Mouse (Mus musculus) CH12.LX (cell line): Measurements from ENCODE around the gene Nup62. TPM values are rescaled to one million over a fixed set of nuclear protein-coding genes. Genes with fewer than 3 reads are reported as not detected.
A peak's percentile ranks its signal among the peaks of the same experiment; 100 is the strongest.

ENCODE experiments used
- DNase-seq: peaks from one replicate; pipeline ENCODE4 v3.0.0-alpha.2; 2013; ENCODE audit errors: extremely low read depth
- H3K27ac ChIP-seq: 2 replicates; pipeline ENCODE4 v1.5.1; 2012; ENCODE audit warnings: low read depth, mild to moderate bottlenecking, control low read depth, moderate library complexity; ENCODE audit not compliant: insufficient read depth
- H3K27me3 ChIP-seq: replicated peaks from 2 replicates; pipeline ENCODE3; 2012; ENCODE audit warnings: inconsistent platforms
- H3K36me3 ChIP-seq, 2 experiments: replicated peaks in 1 of 2; 2 replicates each; pipeline versions ENCODE3 to v1.6.1; 2012; ENCODE audit warnings: inconsistent platforms in 1 of 2, low read length in 1 of 2, mild to moderate bottlenecking in 1 of 2, mixed read lengths in 1 of 2, moderate library complexity in 1 of 2; ENCODE audit not compliant: control insufficient read depth in 1 of 2, insufficient read depth in 1 of 2
- H3K4me1 ChIP-seq, 2 experiments: 2 replicates each; pipeline ENCODE4 v1.6.1; 2012; ENCODE audit warnings: inconsistent platforms in 1 of 2, moderate library complexity in 1 of 2; ENCODE audit not compliant: insufficient read depth in 2 of 2, control insufficient read depth in 1 of 2
- H3K4me2 ChIP-seq: 2 replicates; pipeline ENCODE4 v1.6.1; 2012; ENCODE audit warnings: low read depth, mild to moderate bottlenecking, control low read depth; ENCODE audit not compliant: poor library complexity, insufficient read depth, severe bottlenecking
- H3K4me3 ChIP-seq, 3 experiments: fragments of 150-350 bp in 1 of 3; sonication (generic) in 1 of 3; replicated peaks in 1 of 3; 2 replicates each; pipeline versions ENCODE3 to v1.5.1; 2011 to 2012; ENCODE audit warnings: low read depth in 2 of 3, low read length in 2 of 3, mild to moderate bottlenecking in 2 of 3, moderate library complexity in 2 of 3, control low read depth in 1 of 3, improper control_type of control experiment in 1 of 3, inconsistent platforms in 1 of 3, mixed read lengths in 1 of 3; ENCODE audit not compliant: poor library complexity in 1 of 3
- H3K79me2 ChIP-seq: replicated peaks from 2 replicates; pipeline ENCODE4 v1.6.1; 2012; ENCODE audit warnings: mild to moderate bottlenecking, moderate library complexity; ENCODE audit not compliant: control insufficient read depth, poor library complexity, insufficient read depth, severe bottlenecking; ENCODE audit errors: extremely low read depth
- H3K9ac ChIP-seq: 2 replicates; pipeline ENCODE4 v1.6.1; 2012; ENCODE audit warnings: low read depth, mild to moderate bottlenecking, control low read depth, moderate library complexity; ENCODE audit not compliant: insufficient read depth
- H3K9me3 ChIP-seq: replicated peaks from 2 replicates; pipeline ENCODE3; 2012; ENCODE audit warnings: low read length, inconsistent platforms, mixed read lengths
- BHLHE40 ChIP-seq: IDR thresholded peaks from 2 replicates; pipeline ENCODE4 v1.6.1; 2011; ENCODE audit warnings: mild to moderate bottlenecking, low read depth, low read length, improper control_type of control experiment
- CHD1 ChIP-seq: IDR thresholded peaks from 2 replicates; pipeline ENCODE4 v1.6.1; 2012; ENCODE audit warnings: low read depth, low read length, improper control_type of control experiment, inconsistent platforms
- CHD2 ChIP-seq: IDR thresholded peaks from 2 replicates; pipeline ENCODE4 v1.6.1; 2011; ENCODE audit warnings: low read length, improper control_type of control experiment
- E2F4 ChIP-seq: IDR thresholded peaks from 2 replicates; pipeline ENCODE4 v1.6.1; 2011; ENCODE audit warnings: low read depth, low read length, improper control_type of control experiment; ENCODE audit not compliant: insufficient replicate concordance
- ELF1 ChIP-seq: IDR thresholded peaks from 2 replicates; pipeline ENCODE4 v1.6.1; 2014; ENCODE audit warnings: low read depth, mild to moderate bottlenecking, inconsistent platforms, low read length, improper control_type of control experiment
- EP300 ChIP-seq: IDR thresholded peaks from 2 replicates; pipeline ENCODE4 v1.6.1; 2011; ENCODE audit warnings: low read length, improper control_type of control experiment
- ETS1 ChIP-seq: conservative IDR thresholded peaks from 2 replicates; pipeline ENCODE4 v1.6.1; 2012; ENCODE audit warnings: low read depth, mild to moderate bottlenecking, inconsistent platforms, low read length, improper control_type of control experiment, moderate library complexity
- GABPA ChIP-seq: IDR thresholded peaks from 2 replicates; pipeline ENCODE4 v1.6.1; 2012; ENCODE audit warnings: low read depth, low read length, improper control_type of control experiment, inconsistent platforms; ENCODE audit not compliant: insufficient replicate concordance
- HCFC1 ChIP-seq: IDR thresholded peaks from 2 replicates; pipeline ENCODE4 v1.6.1; 2012; ENCODE audit warnings: low read depth, mild to moderate bottlenecking, inconsistent platforms, low read length, improper control_type of control experiment
- IRF4 ChIP-seq: IDR thresholded peaks from 2 replicates; pipeline ENCODE4 v1.6.1; 2014; ENCODE audit warnings: low read depth, mild to moderate bottlenecking, inconsistent platforms, low read length, improper control_type of control experiment
- MAFK ChIP-seq: IDR thresholded peaks from 2 replicates; pipeline ENCODE4 v1.6.1; 2011; ENCODE audit warnings: low read length, improper control_type of control experiment; ENCODE audit not compliant: insufficient replicate concordance
- MAX ChIP-seq: IDR thresholded peaks from 2 replicates; pipeline ENCODE4 v1.6.1; 2011; ENCODE audit warnings: low read length, improper control_type of control experiment
- MAZ ChIP-seq: IDR thresholded peaks from 2 replicates; pipeline ENCODE4 v1.6.1; 2012; ENCODE audit warnings: low read depth, mild to moderate bottlenecking, inconsistent platforms, low read length, improper control_type of control experiment, moderate library complexity
- MEF2A ChIP-seq: IDR thresholded peaks from 2 replicates; pipeline ENCODE4 v1.6.1; 2014; ENCODE audit warnings: low read depth, mild to moderate bottlenecking, inconsistent platforms, low read length, improper control_type of control experiment, borderline replicate concordance
- MXI1 ChIP-seq: IDR thresholded peaks from 2 replicates; pipeline ENCODE4 v1.6.1; 2011; ENCODE audit warnings: mild to moderate bottlenecking, low read depth, low read length, improper control_type of control experiment
- NELFE ChIP-seq: IDR thresholded peaks from 2 replicates; pipeline ENCODE4 v1.6.1; 2011; ENCODE audit warnings: low read depth, low read length, improper control_type of control experiment
- PAX5 ChIP-seq: IDR thresholded peaks from 2 replicates; pipeline ENCODE4 v1.6.1; 2012; ENCODE audit warnings: low read length, inconsistent platforms, mixed read lengths
- POLR2A ChIP-seq: IDR thresholded peaks from 2 replicates; pipeline ENCODE4 v1.6.1; 2011; ENCODE audit warnings: low read depth, mild to moderate bottlenecking, improper control_type of control experiment, low read length
- POLR2AphosphoS2 ChIP-seq: IDR thresholded peaks from 2 replicates; pipeline ENCODE4 v1.6.1; 2011; ENCODE audit warnings: low read depth, low read length, improper control_type of control experiment
- RAD21 ChIP-seq: IDR thresholded peaks from 2 replicates; pipeline ENCODE4 v1.6.1; 2011; ENCODE audit warnings: low read depth, mild to moderate bottlenecking, low read length, improper control_type of control experiment, moderate library complexity
- RCOR1 ChIP-seq: conservative IDR thresholded peaks from 2 replicates; pipeline ENCODE4 v1.6.1; 2012; ENCODE audit warnings: low read depth, mild to moderate bottlenecking, inconsistent platforms, low read length, improper control_type of control experiment
- SIN3A ChIP-seq: IDR thresholded peaks from 2 replicates; pipeline ENCODE4 v1.6.1; 2012; ENCODE audit warnings: low read length, improper control_type of control experiment, inconsistent platforms
- SMC3 ChIP-seq: IDR thresholded peaks from 2 replicates; pipeline ENCODE4 v1.6.1; 2011; ENCODE audit warnings: low read depth, low read length, improper control_type of control experiment
- TBP ChIP-seq: conservative IDR thresholded peaks from 2 replicates; pipeline ENCODE4 v1.6.1; 2011; ENCODE audit warnings: low read depth, low read length, improper control_type of control experiment
- TCF12 ChIP-seq: IDR thresholded peaks from 2 replicates; pipeline ENCODE4 v1.6.1; 2014; ENCODE audit warnings: low read depth, mild to moderate bottlenecking, inconsistent platforms, low read length, improper control_type of control experiment
- USF2 ChIP-seq: conservative IDR thresholded peaks from 2 replicates; pipeline ENCODE4 v1.6.1; 2011; ENCODE audit warnings: low read depth, low read length, improper control_type of control experiment
- ZC3H11A ChIP-seq: IDR thresholded peaks from 2 replicates; pipeline ENCODE4 v1.6.1; 2012; ENCODE audit warnings: low read depth, mild to moderate bottlenecking, inconsistent platforms, low read length, improper control_type of control experiment
- ZKSCAN1 ChIP-seq: IDR thresholded peaks from 2 replicates; pipeline ENCODE4 v1.6.1; 2012; ENCODE audit warnings: low read depth, inconsistent platforms, low read length, improper control_type of control experiment, borderline replicate concordance
- ZMIZ1 ChIP-seq: IDR thresholded peaks from 2 replicates; pipeline ENCODE4 v1.6.1; 2012; ENCODE audit warnings: low read depth, mild to moderate bottlenecking, inconsistent platforms, low read length, improper control_type of control experiment
- ZNF384 ChIP-seq: IDR thresholded peaks from 2 replicates; pipeline ENCODE4 v1.6.1; 2012; ENCODE audit warnings: low read depth, low read length, improper control_type of control experiment, inconsistent platforms
- dilution Hi-C: fragments of 300-500 bp; cut with MboI; formaldehyde crosslinking; loops from 2 replicates; pipeline ENCODE4 v1.14.3; 2020; ENCODE audit warnings: low sequenced_read_pairs; ENCODE audit not compliant: extremely low pct_unique_long_range_greater_than_20kb, extremely low pct_ligation_motif_present
- in situ Hi-C: fragments of 300-500 bp; cut with MboI; formaldehyde crosslinking; loops from 3 replicates; pipeline ENCODE4 v1.14.3; 2019; ENCODE audit warnings: low sequenced_read_pairs, low pct_ligation_motif_present, low pct_unique_long_range_greater_than_20kb, mixed read lengths
- polyA plus RNA-seq: library from polyadenylated mRNA; unstranded; fragments of >175 nt; gene quantifications from 2 replicates; pipeline ENCODE4 v1.2.1, GENCODE M21; 2012; ENCODE audit warnings: low read depth; ENCODE audit not compliant: insufficient read length
- total RNA-seq, 2 experiments: library from RNA; depleted of rRNA; stranded (reverse); fragments of 300-350 nt in 1 of 2; fragments of >200 nt in 1 of 2; gene quantifications; 2 replicates each; pipeline ENCODE4 v1.2.3; 2012 to 2014

Nup62 gene
- total and polyA plus RNA-seq, 3 experiments = 93.3 to 151 (median 101) TPM

- peak; percentile 93 for DNase-seq
- H3K79me2 ChIP-seq = peaks cover 28% of the 10 kb centered on the region
- peak overlapping the region; percentile 81 for H3K4me2 ChIP-seq
- TF ChIP-seq CHD2 (peak; percentile 55), HCFC1 (peak; percentile 30; the same call in 1 of the 2 replicates), NELFE (0 out of 2 replicates have a peak, but pooled peaks have one; percentile 68), BHLHE40 (peak; percentile 27; the same call in 1 of the 2 replicates), EP300 (0 out of 2 replicates have a peak, but pooled peaks have one; percentile 34), TBP (peak; percentile 78), SMC3 (no peak), ZMIZ1 (peak; percentile 94), ETS1 (peak; percentile 78), MEF2A (peak; percentile 80; the same call in 1 of the 2 replicates), POLR2A (peak; percentile 78), TCF12 (peak; percentile 66), PAX5 (no peak), E2F4 (no peak), ZC3H11A (no peak), MAFK (no peak)
- H3K9ac ChIP-seq = peak overlapping the region; percentile 55; the same call in 1 of the 2 replicates
- H3K9me3 ChIP-seq = peaks cover 33% of the 10 kb centered on the region
- H3K4me1 ChIP-seq = peaks cover 27 to 82% of the 10 kb centered on the region in 2 experiments
- dilution Hi-C loops = no loop called here
- no peaks in the 10 kb centered on the region for H3K27me3 ChIP-seq
- peak overlapping the region; percentile 100 for H3K27ac ChIP-seq
- peak overlapping the region; percentile 2 to 71 (median 50) for H3K4me3 ChIP-seq
- peaks cover 47 to 64% of the 10 kb centered on the region in 2 experiments for H3K36me3 ChIP-seq
- in situ Hi-C loops = no loop called here
Observed at GRCm38 (mm10) chr7:44836016-44836404, 20.1 kb downstream of the Nup62 start.

- Histone ChIP-seq H3K27me3 (no peaks in the 10 kb centered on the region), H3K9ac (peak overlapping the region; percentile 54; the same call in 1 of the 2 replicates), H3K4me3 (peak overlapping the region; percentile 2 to 71 (median 50)), H3K9me3 (peaks cover 33% of the 10 kb centered on the region), H3K4me2 (peak overlapping the region; percentile 81), H3K36me3 (peaks cover 47 to 63% of the 10 kb centered on the region in 2 experiments), H3K79me2 (peaks cover 23% of the 10 kb centered on the region), H3K4me1 (peaks cover 25 to 82% of the 10 kb centered on the region in 2 experiments), H3K27ac (peak overlapping the region; percentile 100)
- dilution Hi-C loops = no loop called here
- no peak for DNase-seq
- in situ Hi-C loops = no loop called here
- TF ChIP-seq EP300 (no peak; the same call in 1 of the 2 replicates), ELF1 (peak; percentile 42; the same call in 1 of the 2 replicates), IRF4 (no peak), USF2 (no peak), RCOR1 (0 out of 2 replicates have a peak, but pooled peaks have one; percentile 54), TBP (no peak), CHD1 (0 out of 2 replicates have a peak, but pooled peaks have one; percentile 24), ETS1 (no peak), ZMIZ1 (peak; percentile 16), SIN3A (0 out of 2 replicates have a peak, but pooled peaks have one; percentile 14), MAZ (no peak), ZKSCAN1 (no peak), GABPA (no peak), RAD21 (no peak), POLR2AphosphoS2 (0 out of 2 replicates have a peak, but pooled peaks have one; percentile 4), MAX (peak; percentile 43), CHD2 (no peak; the same call in 1 of the 2 replicates), MXI1 (peak; percentile 55), ZNF384 (no peak), HCFC1 (no peak; the same call in 1 of the 2 replicates), POLR2A (no peak), MEF2A (no peak)
Observed at GRCm38 (mm10) chr7:44836423-44837053, 20.6 kb downstream of the Nup62 start.
